Mouse (Mus musculus) CH12.LX (cell line): ENCODE measurements around the gene Sgo2a.

ENCODE experiments used
- CHD1 ChIP-seq: IDR thresholded peaks from 2 replicates; pipeline ENCODE4 v1.6.1; 2012; ENCODE audit warnings: low read depth, low read length, improper control_type of control experiment, inconsistent platforms
- CHD2 ChIP-seq: IDR thresholded peaks from 2 replicates; pipeline ENCODE4 v1.6.1; 2011; ENCODE audit warnings: low read length, improper control_type of control experiment
- CTCF ChIP-seq, 2 experiments: IDR thresholded peaks in 1 of 2; conservative IDR thresholded peaks in 1 of 2; 2 replicates each; pipeline ENCODE4 v1.5.1; 2011 to 2012; ENCODE audit warnings: low read depth in 2 of 2, low read length in 2 of 2, improper control_type of control experiment in 1 of 2, inconsistent platforms in 1 of 2, mild to moderate bottlenecking in 1 of 2, moderate library complexity in 1 of 2
- EP300 ChIP-seq: IDR thresholded peaks from 2 replicates; pipeline ENCODE4 v1.6.1; 2011; ENCODE audit warnings: low read length, improper control_type of control experiment
- ETS1 ChIP-seq: conservative IDR thresholded peaks from 2 replicates; pipeline ENCODE4 v1.6.1; 2012; ENCODE audit warnings: low read depth, mild to moderate bottlenecking, inconsistent platforms, low read length, improper control_type of control experiment, moderate library complexity
- NELFE ChIP-seq: IDR thresholded peaks from 2 replicates; pipeline ENCODE4 v1.6.1; 2011; ENCODE audit warnings: low read depth, low read length, improper control_type of control experiment
- POLR2A ChIP-seq: IDR thresholded peaks from 2 replicates; pipeline ENCODE4 v1.6.1; 2011; ENCODE audit warnings: low read depth, mild to moderate bottlenecking, improper control_type of control experiment, low read length
- RAD21 ChIP-seq: IDR thresholded peaks from 2 replicates; pipeline ENCODE4 v1.6.1; 2011; ENCODE audit warnings: low read depth, mild to moderate bottlenecking, low read length, improper control_type of control experiment, moderate library complexity
- SIN3A ChIP-seq: IDR thresholded peaks from 2 replicates; pipeline ENCODE4 v1.6.1; 2012; ENCODE audit warnings: low read length, improper control_type of control experiment, inconsistent platforms
- SMC3 ChIP-seq: IDR thresholded peaks from 2 replicates; pipeline ENCODE4 v1.6.1; 2011; ENCODE audit warnings: low read depth, low read length, improper control_type of control experiment
- UBTF ChIP-seq: IDR thresholded peaks from 2 replicates; pipeline ENCODE4 v1.6.1; 2012; ENCODE audit warnings: low read depth, mild to moderate bottlenecking, inconsistent platforms, low read length, improper control_type of control experiment, moderate library complexity
- USF1 ChIP-seq: IDR thresholded peaks from 2 replicates; pipeline ENCODE4 v1.6.1; 2014; ENCODE audit warnings: low read depth, mild to moderate bottlenecking, inconsistent platforms, low read length, improper control_type of control experiment
- ZNF384 ChIP-seq: IDR thresholded peaks from 2 replicates; pipeline ENCODE4 v1.6.1; 2012; ENCODE audit warnings: low read depth, low read length, improper control_type of control experiment, inconsistent platforms

GRCm38 (mm10) chr1:58030156-58030871, 34.5 kb downstream of the Sgo2a start:
- no peak for TF ChIP-seq SMC3
- TF ChIP-seq RAD21 = no peak
- TF ChIP-seq POLR2A = no peak
- no peak for TF ChIP-seq USF1
- TF ChIP-seq SIN3A = no peak
- TF ChIP-seq CHD2 = no peak
- TF ChIP-seq ZNF384 = no peak
- TF ChIP-seq EP300 = no peak
- no peak for TF ChIP-seq CHD1
- TF ChIP-seq ETS1 = no peak
- TF ChIP-seq CTCF (conservative IDR thresholded peaks at IDR 0.05 in 1 of 2, IDR thresholded peaks at IDR 0.05 in 1 of 2; ENCODE audit: low read depth in 2 of 2, low read length in 2 of 2) = no peak
- no peak for TF ChIP-seq NELFE
- TF ChIP-seq UBTF = no peak
